Mouse (Mus musculus) left cerebral cortex, postnatal 4 days (tissue): ENCODE measurements around the gene Strbp. TPM values are rescaled to one million over a fixed set of nuclear protein-coding genes. Genes with fewer than 3 reads are reported as not detected.

Source experiments
- DNase-seq: peaks from one replicate; pipeline ENCODE4 v3.0.0-alpha.2; 2022
- intact Hi-C: fragments of 180-260 bp; cut with DNase I; formaldehyde crosslinking; loops from one replicate; pipeline ENCODE4 v1.15.1; 2025
- total RNA-seq, 2 experiments: library from RNA; stranded (reverse); gene quantifications; 2 replicates each; pipeline ENCODE4 v1.2.3; 2021

Strbp gene
- 100 to 1,000 TPM; 228 to 247 TPM for total RNA-seq

DNA sequence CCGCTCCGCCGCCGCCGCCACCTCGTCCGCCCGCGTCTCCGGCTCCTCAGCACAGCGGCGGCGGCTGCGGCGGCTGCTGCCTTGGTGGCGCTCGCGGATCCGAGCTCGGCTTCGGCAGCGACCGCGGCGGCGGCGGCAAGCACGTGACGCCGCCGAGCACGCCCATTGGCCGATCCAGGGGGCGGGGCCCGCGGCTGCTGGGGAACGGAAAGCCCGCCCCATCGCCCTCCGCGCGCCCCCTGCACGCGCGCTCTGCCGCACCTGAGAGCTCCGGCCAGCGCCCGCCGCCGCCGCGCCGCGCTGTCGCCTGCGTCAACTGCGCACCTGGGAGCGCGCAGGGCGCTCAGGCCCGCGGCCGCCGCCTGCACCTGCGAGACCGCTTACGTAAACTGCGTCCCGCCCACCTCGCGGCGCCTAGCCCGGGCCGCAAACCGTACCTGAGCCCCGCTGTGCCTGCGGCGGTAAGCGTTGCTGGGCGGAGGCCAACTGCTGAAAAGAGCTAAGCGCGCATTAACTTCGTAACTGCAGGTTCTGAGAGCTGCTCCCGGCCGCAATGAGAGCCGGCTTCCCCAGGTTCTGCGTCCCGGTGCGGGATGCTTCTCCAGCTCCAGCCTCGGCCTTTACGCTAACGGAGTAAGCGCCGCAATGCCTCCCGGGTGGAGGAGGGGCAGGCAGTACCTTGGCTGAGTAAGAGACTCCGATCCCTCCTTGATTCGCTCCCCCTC, at the start of gene Strbp:
Strbp (minus strand) TSS at position 630 of the 725 bp plus-strand sequence.
- peak; percentile 97 for DNase-seq
- intact Hi-C loops: loop anchor here (5.0 kb wide), 1 partner anchor 69 kb away; no protein-coding TSS in a partner anchor

DNA sequence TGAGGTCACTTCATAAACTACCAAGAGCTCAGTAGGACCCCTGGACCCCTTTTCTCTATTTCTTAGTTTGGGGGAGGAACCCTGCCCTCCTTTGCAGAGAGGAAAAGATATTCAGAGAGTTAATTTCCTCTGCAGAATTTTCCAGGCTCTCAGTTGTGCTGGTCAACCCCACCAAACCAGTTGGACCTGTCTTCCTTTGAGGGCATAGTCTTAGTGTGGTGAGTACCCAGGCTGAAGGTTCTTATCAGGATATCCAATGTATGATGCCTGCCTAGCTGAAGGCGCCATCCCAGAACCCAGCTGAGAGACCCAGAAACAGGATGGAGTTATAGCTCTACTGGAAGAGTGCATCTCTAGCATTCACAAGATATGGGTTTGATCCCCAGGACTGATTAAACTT, 47.5 kb upstream of the Strbp start:
- intact Hi-C loops: no loop called here
- DNase-seq: no peak

- intact Hi-C loops: no loop called here
- DNase-seq: no peak
Observed at GRCm38 (mm10) chr2:37749323-37749722, 45.7 kb upstream of the Strbp start.

GRCm38 (mm10) chr2:37748442-37749066, 44.9 kb upstream of the Strbp start:
- peak; percentile 76 for DNase-seq
- intact Hi-C loops: no loop called here

DNA sequence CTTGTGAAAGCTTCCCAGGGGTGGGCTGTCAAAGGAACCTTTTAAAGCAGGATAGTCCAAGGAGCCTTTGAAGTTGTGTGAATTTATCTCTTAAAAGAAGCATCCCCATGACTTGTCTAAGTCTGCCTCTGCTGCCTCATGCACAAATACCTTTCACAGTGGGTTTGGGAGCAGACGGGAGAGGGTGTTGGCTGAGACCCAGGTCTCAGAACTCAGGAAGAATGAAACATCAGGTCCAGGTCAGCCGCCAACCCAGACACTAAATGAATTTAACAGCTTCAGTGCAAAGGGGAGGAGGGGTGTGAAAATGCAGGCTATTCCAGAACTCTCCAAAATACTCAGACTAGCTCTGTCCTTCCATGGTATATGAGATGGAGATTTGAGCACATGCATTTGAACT, 44.2 kb upstream of the Strbp start:
- intact Hi-C loops: no loop called here
- DNase-seq: no peak

DNA sequence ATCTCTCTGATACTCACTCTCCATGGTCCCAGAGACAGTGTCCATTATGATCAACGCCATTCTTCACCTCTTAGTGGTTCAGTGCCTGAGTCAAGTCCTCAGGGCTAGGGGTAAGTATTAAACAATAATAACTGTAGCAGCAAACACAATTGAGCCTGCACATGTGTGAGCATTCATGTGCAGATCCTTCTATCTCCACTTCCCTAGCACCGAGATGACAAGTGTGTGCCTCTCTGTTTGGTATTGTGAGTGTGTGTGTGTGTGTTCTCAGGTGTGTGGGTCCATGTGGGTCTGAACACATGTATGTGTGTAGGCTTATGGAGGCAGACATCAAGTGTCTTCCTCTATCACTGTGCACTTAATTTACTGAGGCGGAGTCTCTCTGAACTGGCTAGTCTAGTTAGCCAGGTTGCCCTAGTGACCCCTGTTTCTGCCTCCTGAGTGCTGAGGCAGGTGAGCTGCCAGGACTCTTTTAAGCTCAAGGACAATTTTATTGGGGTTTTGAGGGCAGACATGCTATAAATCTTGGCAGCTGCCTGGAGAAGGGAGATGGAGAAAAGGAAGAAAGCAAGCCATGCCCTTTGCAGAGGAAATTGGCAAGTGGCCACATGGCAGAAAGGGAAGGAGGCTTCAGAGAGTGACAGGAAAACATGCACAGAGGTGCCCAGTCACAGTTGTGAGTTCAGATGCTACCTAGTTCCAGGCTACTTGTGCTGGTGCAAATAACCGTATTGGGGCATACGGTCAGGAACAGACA, 42.8 kb upstream of the Strbp start:
- intact Hi-C loops: no loop called here
- DNase-seq: no peak

- intact Hi-C loops: no loop called here
- DNase-seq: no peak
Observed at GRCm38 (mm10) chr2:37744773-37745395, 41.2 kb upstream of the Strbp start.

DNA sequence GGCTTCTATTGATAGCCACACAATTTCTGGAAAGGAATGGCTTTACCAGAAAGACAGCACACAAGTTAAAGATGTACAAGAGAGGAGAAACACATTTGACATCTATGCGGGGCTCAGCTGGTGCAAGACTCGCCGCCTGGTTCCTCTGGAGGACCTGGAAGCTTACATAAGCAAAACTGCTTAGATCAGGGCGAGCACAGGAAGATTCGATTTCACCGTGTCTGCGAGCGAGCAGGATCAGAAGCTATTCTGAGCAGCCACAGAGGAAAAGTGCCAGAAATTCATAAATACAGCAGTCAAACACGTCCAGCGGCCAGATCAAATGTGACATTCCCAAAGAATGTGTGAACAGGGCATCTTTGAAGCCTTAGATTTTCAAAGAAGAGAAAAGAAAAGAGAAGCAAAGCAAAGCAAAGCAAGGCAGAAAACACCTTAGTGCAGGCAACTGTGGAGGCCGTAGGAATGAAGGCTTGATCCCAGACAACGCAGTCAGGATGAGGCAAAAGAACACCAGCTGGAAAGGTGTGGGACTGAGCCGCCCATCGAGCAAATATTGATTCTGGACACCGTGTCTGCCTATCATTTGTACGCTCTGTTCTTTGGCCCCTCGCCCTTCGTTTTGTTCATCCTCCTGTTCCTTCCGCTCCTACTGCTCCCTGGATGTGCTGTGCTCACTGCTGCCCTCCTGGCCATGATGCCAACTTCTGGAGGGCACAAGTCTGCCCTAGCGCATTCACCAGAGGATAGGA, 38.3 kb upstream of the Strbp start:
- intact Hi-C loops: no loop called here

DNA sequence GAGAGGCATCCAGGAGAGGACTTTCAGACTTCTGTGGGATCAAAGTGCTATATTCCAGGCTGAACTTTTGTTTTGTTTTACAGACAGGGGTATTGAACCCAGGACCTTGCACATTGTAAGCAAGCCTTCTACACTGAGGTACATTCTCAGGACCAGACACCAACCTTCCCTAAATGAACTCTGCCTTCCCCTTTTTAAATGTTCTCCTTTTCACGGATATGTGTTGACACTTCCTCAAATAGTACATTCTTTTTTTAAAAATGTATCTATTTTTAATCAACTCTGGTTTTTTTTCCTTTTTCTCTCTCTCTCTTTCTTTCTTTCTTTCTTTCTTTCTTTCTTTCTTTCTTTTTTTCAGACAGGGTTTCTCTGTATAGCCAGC, 32.1 kb upstream of the Strbp start:
- no peak for DNase-seq
- intact Hi-C loops: no loop called here

More for the DNA sequence above, 38.3 kb upstream of the Strbp start:
- DNase-seq: peak; percentile 34

GRCm38 (mm10) chr2:37734979-37735806, 31.5 kb upstream of the Strbp start:
- DNase-seq: peak; percentile 27
- intact Hi-C loops: no loop called here

GRCm38 (mm10) chr2:37731241-37731801, 27.7 kb upstream of the Strbp start:
- no peak for DNase-seq
- intact Hi-C loops: no loop called here

- intact Hi-C loops: no loop called here
- DNase-seq: no peak
Observed at GRCm38 (mm10) chr2:37724231-37724630, 20.6 kb upstream of the Strbp start.

GRCm38 (mm10) chr2:37723501-37724090, 19.9 kb upstream of the Strbp start:
- DNase-seq: no peak
- intact Hi-C loops: no loop called here

DNA sequence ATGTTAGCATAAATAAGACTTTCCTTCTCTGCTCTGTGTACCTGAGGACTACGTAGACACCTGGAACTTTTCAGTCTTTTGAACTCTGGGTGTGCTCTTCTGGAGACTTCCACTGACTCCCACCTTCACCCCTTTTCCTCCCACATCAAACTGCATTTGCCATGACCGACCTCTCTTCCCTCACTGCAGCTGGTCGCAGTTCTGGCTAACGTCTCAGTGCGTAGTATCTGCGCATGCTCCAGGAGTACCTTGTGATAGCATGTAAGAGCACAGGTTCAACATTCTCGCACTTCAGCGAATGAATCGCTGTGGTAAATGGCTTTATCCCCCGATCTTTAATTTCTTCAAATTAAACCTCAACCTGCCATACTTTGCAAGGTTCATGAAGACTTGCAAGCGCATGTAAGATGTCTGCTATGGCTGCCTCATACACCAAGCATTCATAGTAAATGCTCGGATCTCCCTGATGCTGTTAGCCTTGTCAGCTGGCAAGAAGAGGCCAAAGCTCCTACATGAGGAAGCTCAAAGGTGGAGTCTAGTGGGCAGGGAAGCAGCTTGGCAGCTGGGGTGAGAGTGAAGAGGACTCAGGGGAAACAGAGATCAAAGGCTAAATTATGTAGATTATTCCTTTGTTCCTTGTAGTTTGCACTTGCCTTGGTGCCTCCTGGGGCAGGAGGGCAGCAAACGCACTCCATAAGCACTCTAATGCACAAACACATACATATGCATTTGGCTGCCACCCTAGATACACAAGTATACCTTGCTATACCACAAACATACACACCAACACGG, 19.2 kb upstream of the Strbp start:
- intact Hi-C loops: no loop called here
- DNase-seq: no peak

GRCm38 (mm10) chr2:37716266-37716665, 12.6 kb upstream of the Strbp start:
- intact Hi-C loops: no loop called here
- no peak for DNase-seq

DNA sequence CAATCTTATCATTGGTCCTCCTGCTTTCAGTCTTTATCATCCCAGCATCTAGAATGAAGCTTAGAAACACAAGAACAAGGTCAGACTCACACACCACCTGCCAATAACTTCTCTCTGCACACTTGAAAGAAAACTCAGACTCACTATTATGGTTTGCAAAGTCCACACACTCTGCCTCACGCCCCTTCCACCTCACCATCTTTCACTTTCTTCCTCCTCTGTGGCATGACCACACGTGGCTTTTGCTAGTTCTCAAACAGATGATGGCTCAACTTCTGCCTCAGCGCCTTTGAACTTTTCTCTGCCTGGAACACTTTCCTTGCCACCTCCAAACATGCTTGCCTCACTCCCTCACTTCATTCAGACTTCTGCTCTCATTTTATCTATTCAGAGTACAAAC, 11.7 kb upstream of the Strbp start:
- intact Hi-C loops: no loop called here
- no peak for DNase-seq

GRCm38 (mm10) chr2:37713100-37713499, 9.4 kb upstream of the Strbp start:
- intact Hi-C loops: no loop called here
- no peak for DNase-seq

DNA sequence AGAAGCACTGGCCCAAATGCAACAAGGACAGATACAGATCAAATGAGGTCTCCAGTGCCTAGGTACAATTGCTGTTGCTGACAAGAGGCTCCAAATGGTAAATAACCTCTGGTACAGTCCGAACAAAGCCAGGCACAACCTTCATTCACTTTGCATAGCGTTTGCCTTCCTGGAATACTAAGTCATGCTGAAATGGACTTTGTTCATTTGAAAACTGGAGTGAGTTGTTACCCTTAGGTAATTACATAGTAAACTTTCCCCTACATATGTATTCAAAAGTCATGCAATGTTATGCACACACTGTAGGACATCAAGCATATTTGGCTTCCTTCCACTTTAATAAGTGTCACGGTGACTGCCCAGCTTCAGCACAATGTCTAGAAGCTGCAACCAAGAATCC, 5.2 kb upstream of the Strbp start:
- intact Hi-C loops: no loop called here
- no peak for DNase-seq
